Mouse (Mus musculus) midbrain, embryonic 11.5 days (tissue): ENCODE measurements around the gene St3gal3. TPM values are rescaled to one million over a fixed set of nuclear protein-coding genes. Genes with fewer than 3 reads are reported as not detected.

Experiments
- ATAC-seq: fragments of 200-750 bp; cut with Nextera tagmentation; 2 replicates; pipeline ENCODE4 v1.8.0; 2017; ENCODE audit warnings: moderate TSS enrichment, moderate library complexity; ENCODE audit not compliant: low FRiP score
- DNase-seq: peaks from one replicate; pipeline ENCODE4 v3.0.0; 2015; ENCODE audit warnings: low spot score; ENCODE audit errors: missing footprints
- H3K27ac ChIP-seq: fragments of 300-500 bp; sonication (generic); 2 replicates; pipeline ENCODE4 v1.5.1; 2014; ENCODE audit warnings: low read depth, low read length
- H3K27me3 ChIP-seq: fragments of 300-500 bp; sonication (generic); 2 replicates; pipeline ENCODE4 v1.6.1; 2014; ENCODE audit warnings: mild to moderate bottlenecking, low read length, moderate library complexity, mixed read lengths; ENCODE audit not compliant: control insufficient read depth, insufficient read depth
- H3K36me3 ChIP-seq: fragments of 300-500 bp; sonication (generic); 2 replicates; pipeline ENCODE4 v1.6.1; 2014; ENCODE audit warnings: mild to moderate bottlenecking, low read length, moderate library complexity, mixed read lengths; ENCODE audit not compliant: control insufficient read depth, insufficient read depth
- H3K4me1 ChIP-seq: fragments of 300-500 bp; sonication (generic); 2 replicates; pipeline ENCODE4 v1.6.1; 2014; ENCODE audit warnings: low read length; ENCODE audit not compliant: control insufficient read depth, insufficient read depth
- H3K4me2 ChIP-seq: fragments of 300-500 bp; sonication (generic); 2 replicates; pipeline ENCODE4 v1.6.1; 2014; ENCODE audit warnings: mild to moderate bottlenecking, moderate library complexity
- H3K4me3 ChIP-seq: fragments of 300-500 bp; sonication (generic); 2 replicates; pipeline ENCODE4 v1.5.1; 2014; ENCODE audit warnings: low read depth, low read length
- H3K9ac ChIP-seq: fragments of 300-500 bp; sonication (generic); 2 replicates; pipeline ENCODE4 v1.6.1; 2014; ENCODE audit warnings: low read length
- H3K9me3 ChIP-seq: fragments of 300-500 bp; sonication (generic); 2 replicates; pipeline ENCODE4 v1.6.1; 2016; ENCODE audit warnings: low read length; ENCODE audit not compliant: control insufficient read depth
- WGBS: fragments of 180-500 bp; shearing (Covaris S2); extraction: QIAGEN DNeasy Blood & Tissue Kit; methylation state at CpG from one replicate; pipeline ENCODE4 v1.1.7; 2014; 5-methylcytosine and 5-hydroxymethylcytosine counted together
- polyA plus RNA-seq: library from polyadenylated mRNA; unstranded; fragments of >200 nt; fragmentation: Nextera tagmentation; extraction: Ambion mirVana; gene quantifications from 2 replicates; pipeline ENCODE4 v1.2.1, GENCODE M21; 2014

St3gal3 gene
- polyA plus RNA-seq, 1 experiment from 2014 or later: 5.7 TPM

DNA sequence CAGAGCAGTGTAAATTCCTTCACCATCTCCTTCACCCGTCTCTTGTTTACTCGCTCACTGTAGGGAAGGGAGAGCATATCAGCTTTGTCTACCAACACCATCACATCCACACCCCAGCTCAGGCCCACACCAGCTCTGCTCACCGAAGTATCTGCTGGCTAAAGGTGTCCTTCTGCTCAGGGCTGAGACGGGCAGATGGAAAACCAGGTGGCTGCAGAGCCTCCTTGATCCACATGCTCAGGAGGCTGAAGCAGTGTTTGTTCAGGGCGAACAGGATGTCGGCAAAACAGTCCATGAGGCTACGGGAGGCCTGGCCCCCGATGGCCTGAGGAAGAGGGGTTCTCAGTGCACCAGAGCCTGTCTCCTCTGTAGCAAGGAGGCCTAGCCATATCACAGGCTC is 240.1 kb downstream of the St3gal3 start:
- Histone ChIP-seq H3K27ac (no peak overlapping the region), H3K4me3 (no peak overlapping the region), H3K9me3 (no peaks in the 10 kb centered on the region), H3K4me1 (peaks cover 9% of the 10 kb centered on the region), H3K9ac (no peak overlapping the region), H3K36me3 (peaks cover 14% of the 10 kb centered on the region), H3K27me3 (no peaks in the 10 kb centered on the region), H3K4me2 (no peak overlapping the region)
- no peak for DNase-seq
- ATAC-seq: no peak
- 88% methylated on average over 8 of the region's 8 CpGs for WGBS

DNA sequence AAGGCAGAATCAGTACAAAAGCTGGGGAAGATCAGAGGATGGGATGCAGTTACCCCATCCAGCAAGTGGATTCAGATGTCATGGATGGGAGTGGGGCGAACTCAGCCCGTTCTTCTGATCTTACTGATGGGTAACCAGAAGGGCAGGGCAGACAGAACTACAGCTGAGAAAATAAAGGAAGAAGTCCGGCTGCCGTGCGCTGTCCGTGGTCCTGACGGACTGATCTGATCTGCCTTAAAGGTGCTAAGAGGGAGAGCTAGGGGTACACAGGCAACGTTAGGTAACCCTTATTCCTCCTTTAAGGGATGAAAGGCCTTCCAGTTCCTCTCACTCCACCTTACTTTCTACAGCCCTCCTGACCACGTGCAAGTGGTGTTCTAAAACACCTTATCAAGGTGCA is 241.3 kb downstream of the St3gal3 start:
- Histone ChIP-seq H3K4me1 (peaks cover 9% of the 10 kb centered on the region), H3K27ac (no peak overlapping the region), H3K27me3 (no peaks in the 10 kb centered on the region), H3K9me3 (no peaks in the 10 kb centered on the region), H3K4me3 (no peak overlapping the region), H3K36me3 (peaks cover 8% of the 10 kb centered on the region; the same call in 1 of the 2 replicates), H3K9ac (no peak overlapping the region), H3K4me2 (no peak overlapping the region)
- DNase-seq: peak; percentile 91
- no peak for ATAC-seq
- WGBS: 29% methylated on average over 9 of the region's 9 CpGs

DNA sequence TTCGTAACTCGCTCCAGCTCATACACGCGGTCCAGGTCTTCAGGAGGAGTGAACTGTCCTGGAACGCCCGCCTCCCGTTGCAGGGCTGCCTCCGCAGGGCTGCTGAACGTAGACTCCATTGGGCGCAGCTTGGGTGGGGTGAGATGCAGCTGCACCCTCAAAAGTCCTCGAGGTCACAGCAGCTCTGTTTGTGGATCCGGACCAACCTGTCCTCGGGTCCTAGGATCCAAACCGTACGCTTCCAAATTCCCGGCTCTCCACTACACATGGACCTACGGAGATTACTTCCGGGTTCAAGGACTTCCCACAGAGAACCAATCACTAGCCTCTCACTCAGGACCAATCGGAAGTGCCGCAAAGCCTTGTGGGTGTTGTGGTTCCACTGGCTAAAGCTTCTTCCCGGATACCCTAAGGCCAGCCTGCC is 243.0 kb downstream of the St3gal3 start, which contains the start of gene Dph2:
Gene Dph2 (minus strand): TSS at position 295 of the 424 bp plus-strand sequence.
- Histone ChIP-seq H3K9me3 (no peaks in the 10 kb centered on the region), H3K27ac (no peak within 1 kb of the TSS), H3K4me3 (peak within 1 kb of the TSS; percentile 74), H3K4me1 (peaks cover 13% of the 10 kb centered on the region), H3K9ac (peak within 1 kb of the TSS; percentile 60), H3K27me3 (no peaks in the 10 kb centered on the region), H3K4me2 (peak within 1 kb of the TSS; percentile 55), H3K36me3 (peaks cover 8% of the 10 kb centered on the region; the same call in 1 of the 2 replicates)
- DNase-seq (peak; percentile 98), ATAC-seq (peak; percentile 87)
- under 1% methylated on average over 21 of the region's 21 CpGs for WGBS

DNA sequence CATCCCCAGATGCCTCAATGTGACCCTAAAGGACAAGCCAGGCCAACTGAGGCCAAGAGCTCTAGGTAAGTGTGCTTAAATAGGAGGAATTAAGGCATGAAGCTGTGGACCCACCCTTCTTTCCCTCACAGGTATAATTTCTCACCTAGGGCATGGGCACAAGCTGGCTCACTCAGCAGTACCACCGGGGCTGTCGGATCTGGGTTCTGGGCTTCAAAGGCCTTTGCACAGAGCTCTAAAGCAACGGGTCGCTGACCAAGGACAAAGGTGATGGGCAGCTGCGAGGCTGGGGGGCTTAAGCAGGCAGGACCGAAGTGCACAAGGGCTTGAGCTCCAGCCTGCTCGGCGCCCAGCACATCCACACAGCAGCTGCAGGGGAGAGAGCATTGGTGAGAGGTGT is 244.0 kb downstream of the St3gal3 start:
- Histone ChIP-seq H3K4me3 (peak overlapping the region; percentile 74), H3K4me1 (peaks cover 20% of the 10 kb centered on the region), H3K9ac (no peak overlapping the region), H3K36me3 (peaks cover 6% of the 10 kb centered on the region; the same call in 1 of the 2 replicates), H3K4me2 (peak overlapping the region; percentile 55), H3K27me3 (no peaks in the 10 kb centered on the region), H3K27ac (no peak overlapping the region), H3K9me3 (no peaks in the 10 kb centered on the region)
- WGBS: 43% methylated on average over 8 of the region's 8 CpGs
- ATAC-seq (no peak), DNase-seq (no peak)

DNA sequence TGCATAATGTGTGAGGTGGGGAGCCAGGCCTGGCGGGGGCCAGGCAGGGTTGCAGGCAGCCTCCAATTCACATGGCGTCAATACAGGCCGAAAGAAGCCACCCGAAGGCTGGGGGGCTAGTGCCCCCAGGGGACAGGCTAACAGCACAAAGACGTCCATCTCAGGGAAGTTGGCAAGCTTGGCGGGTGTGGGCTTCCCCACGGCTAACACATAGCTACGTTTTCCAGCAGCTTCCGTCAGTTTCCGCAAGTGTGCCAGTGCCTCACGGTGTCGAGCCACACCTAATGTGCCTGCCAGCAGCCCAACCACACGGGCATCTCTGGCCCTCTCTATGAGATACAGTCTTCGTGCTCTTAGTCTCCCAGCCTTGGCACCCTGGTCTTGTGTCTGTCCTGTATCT is 244.7 kb downstream of the St3gal3 start:
- Histone ChIP-seq H3K9me3 (no peaks in the 10 kb centered on the region), H3K4me3 (no peak overlapping the region), H3K4me2 (no peak overlapping the region), H3K4me1 (peaks cover 20% of the 10 kb centered on the region), H3K27me3 (no peaks in the 10 kb centered on the region), H3K9ac (no peak overlapping the region), H3K36me3 (peaks cover 3% of the 10 kb centered on the region; the same call in 1 of the 2 replicates), H3K27ac (no peak overlapping the region)
- DNase-seq (no peak), ATAC-seq (no peak)
- 93% methylated on average over 14 of the region's 14 CpGs for WGBS

DNA sequence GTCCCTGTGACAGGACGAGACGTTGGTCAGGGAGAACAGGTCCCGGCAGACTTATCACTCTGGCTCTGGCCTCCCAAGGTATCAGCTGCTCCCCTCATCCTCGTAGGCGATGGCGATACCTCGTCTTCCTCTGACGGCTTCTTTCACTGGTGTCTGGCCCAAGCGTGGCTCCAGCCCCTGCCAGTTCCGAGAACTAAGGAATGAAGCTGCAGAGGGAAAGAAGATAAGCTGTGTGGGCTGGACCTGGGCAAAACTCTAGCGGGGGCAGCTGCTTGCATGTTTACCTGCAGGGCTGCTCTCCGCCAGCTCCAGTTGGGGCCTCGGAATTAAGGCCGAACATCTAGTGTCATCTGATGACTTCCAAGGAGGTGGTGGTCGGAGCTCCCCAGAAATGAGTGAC is 245.2 kb downstream of the St3gal3 start:
- no peaks in the 10 kb centered on the region for H3K9me3 ChIP-seq

DNA sequence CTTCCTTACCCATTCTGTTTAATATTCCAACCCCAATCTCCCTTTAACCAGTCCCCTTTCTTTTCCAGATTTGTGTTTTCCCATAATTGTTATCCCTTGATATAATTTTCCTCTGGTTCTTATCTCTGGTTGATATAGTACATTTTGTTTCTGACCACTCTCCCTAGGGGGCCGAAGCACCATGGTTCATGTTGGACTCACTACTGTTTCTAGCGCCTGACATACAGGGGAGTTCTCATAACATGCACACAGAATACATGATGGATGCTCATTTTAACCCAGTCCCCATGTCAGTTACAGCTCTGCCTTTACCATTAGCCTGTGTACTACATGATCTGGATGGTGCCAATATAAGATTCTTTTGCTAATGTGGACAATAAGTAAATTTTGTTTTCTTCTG is 246.8 kb downstream of the St3gal3 start:
- no peak overlapping the region for H3K9ac ChIP-seq
- no peaks in the 10 kb centered on the region for H3K9me3 ChIP-seq
- ATAC-seq (no peak), DNase-seq (no peak)
- peaks cover 27% of the 10 kb centered on the region for H3K4me1 ChIP-seq
- H3K27ac ChIP-seq: no peak overlapping the region
- WGBS: 75% methylated on average over 2 of the region's 2 CpGs
- no peaks in the 10 kb centered on the region for H3K27me3 ChIP-seq
- H3K36me3 ChIP-seq: peaks cover 2% of the 10 kb centered on the region; the same call in 1 of the 2 replicates
- no peak overlapping the region for H3K4me2 ChIP-seq
- H3K4me3 ChIP-seq: peak overlapping the region; percentile 87; the same call in 1 of the 2 replicates

More for the DNA sequence above, 245.2 kb downstream of the St3gal3 start:
- Histone ChIP-seq H3K4me3 (no peak overlapping the region), H3K9ac (no peak overlapping the region), H3K4me1 (peaks cover 20% of the 10 kb centered on the region), H3K27ac (no peak overlapping the region), H3K27me3 (no peaks in the 10 kb centered on the region), H3K4me2 (no peak overlapping the region), H3K36me3 (peaks cover 2% of the 10 kb centered on the region; the same call in 1 of the 2 replicates)
- ATAC-seq: no peak
- 94% methylated on average over 15 of the region's 15 CpGs for WGBS
- DNase-seq: no peak

DNA sequence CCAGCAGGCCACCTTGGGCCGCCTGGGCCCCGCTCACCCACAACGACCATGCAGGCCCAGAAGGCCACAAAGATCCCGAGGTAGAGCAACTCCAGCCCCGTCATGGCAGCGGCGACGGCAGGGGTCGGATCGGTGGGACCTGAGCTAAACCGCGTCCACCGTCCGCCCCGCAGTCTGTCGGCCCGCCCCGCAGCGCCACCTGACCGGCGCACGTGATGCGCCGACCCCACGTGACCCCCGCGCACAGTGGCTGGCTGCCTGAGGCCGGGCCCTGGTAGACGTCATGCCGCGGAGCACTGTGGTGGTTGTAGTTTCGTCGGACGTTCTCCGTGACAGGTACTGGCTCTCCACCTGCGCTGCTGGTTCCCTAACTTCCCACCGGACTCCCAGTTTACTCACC is 247.6 kb downstream of the St3gal3 start, which contains the start of gene Atp6v0b:
Gene Atp6v0b (minus strand): TSS at position 201 of the 400 bp plus-strand sequence.
- Histone ChIP-seq H3K4me3 (peak within 1 kb of the TSS; percentile 87), H3K4me1 (peaks cover 32% of the 10 kb centered on the region)
- DNase-seq: peak; percentile 98

DNA sequence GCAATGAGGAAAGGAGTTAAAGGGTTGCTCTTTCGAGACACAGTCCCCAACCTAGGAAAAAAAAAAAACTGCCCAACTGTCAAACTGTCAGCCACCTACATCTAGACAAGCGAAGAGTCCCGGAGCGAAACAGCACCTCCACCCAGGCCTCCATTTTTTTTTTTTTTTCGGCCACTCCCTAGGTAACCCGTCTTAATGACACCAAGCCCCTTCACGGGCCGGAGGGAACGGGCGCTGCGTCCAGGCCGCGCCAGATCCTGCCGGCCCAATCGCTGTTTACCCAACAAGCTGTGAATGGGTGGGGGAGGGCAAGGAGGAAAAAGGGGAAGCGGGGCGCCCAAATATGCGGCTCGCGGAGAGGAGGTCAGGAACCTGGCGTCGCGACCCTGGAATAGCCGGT is 248.1 kb downstream of the St3gal3 start:
- ATAC-seq: peak; percentile 1; the same call in 1 of the 2 replicates
- Histone ChIP-seq H3K9me3 (no peaks in the 10 kb centered on the region), H3K4me3 (peak overlapping the region; percentile 87), H3K4me2 (peak overlapping the region; percentile 91), H3K27me3 (no peaks in the 10 kb centered on the region), H3K9ac (peak overlapping the region; percentile 86), H3K27ac (no peak overlapping the region), H3K4me1 (peaks cover 31% of the 10 kb centered on the region), H3K36me3 (peaks cover 2% of the 10 kb centered on the region; the same call in 1 of the 2 replicates)
- DNase-seq: no peak
- WGBS: 2% methylated on average over 24 of the region's 24 CpGs

More for the DNA sequence above, 247.6 kb downstream of the St3gal3 start, which contains the start of gene Atp6v0b:
- Histone ChIP-seq H3K36me3 (peaks cover 2% of the 10 kb centered on the region; the same call in 1 of the 2 replicates), H3K4me2 (peak within 1 kb of the TSS; percentile 91), H3K9ac (peak within 1 kb of the TSS; percentile 86), H3K27me3 (no peaks in the 10 kb centered on the region), H3K27ac (no peak within 1 kb of the TSS), H3K9me3 (no peaks in the 10 kb centered on the region)
- ATAC-seq: peak; percentile 85
- WGBS: under 1% methylated on average over 35 of the region's 37 CpGs
